Mouse (Mus musculus): ENCODE measurements at regions not wholly inside any gene's neighbourhood (a gene's known extent, or its start where the extent isn't known, plus 50 kb on each side); places are given as distances from the start of the nearest gene placed in this dataset.

- TF ChIP-seq CTCF (IDR thresholded peaks at IDR 0.05; ENCODE audit: low read depth) (no peak), EP300 (optimal IDR thresholded peaks at IDR 0.05) (no peak)
These were observed 606.6 kb upstream of the Klhl29 start for GRCm38 (mm10) chr12:5982096-5982495.

Measured in stomach, postnatal 0 days (tissue).